Mouse (Mus musculus) limb, embryonic 15.5 days (tissue): ENCODE data around the gene H2-M2. TPM values are rescaled to one million over a fixed set of nuclear protein-coding genes. Genes with fewer than 3 reads are reported as not detected.
"Not testable (repeated sequence)": the region's sequence is repeated elsewhere in the genome, so short reads cannot be mapped to it uniquely, and the experiment has no call there.

ENCODE experiments used
- ATAC-seq: fragments of 200-750 bp; cut with Nextera tagmentation; 2 replicates; pipeline ENCODE4 v1.8.0; 2017; ENCODE audit warnings: low read depth, moderate TSS enrichment; ENCODE audit not compliant: insufficient number of reproducible peaks, low FRiP score, low TSS enrichment
- H3K27ac ChIP-seq: fragments of 300-500 bp; sonication (generic); 2 replicates; pipeline ENCODE4 v1.5.1; 2015; ENCODE audit warnings: moderate library complexity, mild to moderate bottlenecking, inconsistent platforms
- H3K27me3 ChIP-seq: fragments of 300-500 bp; sonication (generic); 2 replicates; pipeline ENCODE4 v1.6.1; 2015; ENCODE audit warnings: inconsistent platforms
- H3K36me3 ChIP-seq: fragments of 300-500 bp; sonication (generic); 2 replicates; pipeline ENCODE4 v1.6.1; 2015; ENCODE audit warnings: inconsistent platforms
- H3K4me1 ChIP-seq: fragments of 300-500 bp; sonication (generic); 2 replicates; pipeline ENCODE4 v1.6.1; 2015; ENCODE audit warnings: inconsistent platforms
- H3K4me2 ChIP-seq: fragments of 300-500 bp; sonication (generic); 2 replicates; pipeline ENCODE4 v1.6.1; 2015; ENCODE audit warnings: mild to moderate bottlenecking, inconsistent platforms
- H3K4me3 ChIP-seq: fragments of 300-500 bp; sonication (generic); 2 replicates; pipeline ENCODE4 v1.5.1; 2015; ENCODE audit warnings: mild to moderate bottlenecking, inconsistent platforms
- H3K9ac ChIP-seq: fragments of 300-500 bp; sonication (generic); 2 replicates; pipeline ENCODE4 v1.6.1; 2015; ENCODE audit warnings: inconsistent platforms
- H3K9me3 ChIP-seq: fragments of 300-500 bp; sonication (generic); 2 replicates; pipeline ENCODE4 v1.6.1; 2016; ENCODE audit warnings: inconsistent platforms
- WGBS: fragments of 180-500 bp; shearing (Covaris S2); methylation state at CpG from one replicate; pipeline ENCODE4 v1.1.7; 2015; 5-methylcytosine and 5-hydroxymethylcytosine counted together
- polyA plus RNA-seq: library from polyadenylated mRNA; unstranded; fragments of >200 nt; fragmentation: Nextera tagmentation; extraction: Ambion mirVana; gene quantifications from 2 replicates; pipeline ENCODE4 v1.2.1, GENCODE M21; 2015

The H2-M2 gene
- polyA plus RNA-seq = not detected in 2 replicates

DNA sequence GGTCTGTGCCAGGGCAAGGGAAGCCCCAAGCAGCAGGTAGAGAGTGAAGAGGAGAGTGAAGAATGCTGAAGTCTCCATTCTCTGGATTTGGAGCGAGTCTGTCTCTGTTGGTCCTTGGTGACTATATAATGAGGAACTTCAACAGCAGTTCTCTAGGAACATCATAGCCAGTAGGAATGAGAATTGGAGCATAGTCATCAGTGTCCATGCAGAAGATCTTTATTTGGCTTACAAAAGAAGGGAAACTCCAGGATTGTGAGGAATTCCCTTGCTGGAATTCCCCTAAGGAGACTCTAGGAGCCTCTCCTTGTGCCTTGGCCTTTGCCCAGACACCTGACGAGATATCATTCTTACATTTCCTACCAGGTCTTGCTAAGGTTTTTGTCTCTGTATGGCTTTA lies at the start of gene H2-M2:
TSS of gene H2-M2 (minus strand) at position 101 of the 400 bp plus-strand sequence.
- Histone ChIP-seq H3K9ac (no peak within 1 kb of the TSS), H3K36me3 (no peaks in the 10 kb centered on the region), H3K9me3 (no peaks in the 10 kb centered on the region), H3K27me3 (no peaks in the 10 kb centered on the region), H3K4me1 (no peaks in the 10 kb centered on the region), H3K4me2 (no peak within 1 kb of the TSS), H3K27ac (no peak within 1 kb of the TSS), H3K4me3 (no peak within 1 kb of the TSS)
- ATAC-seq = no peak
- WGBS = 72% methylated on average over 2 of the region's 2 CpGs

DNA sequence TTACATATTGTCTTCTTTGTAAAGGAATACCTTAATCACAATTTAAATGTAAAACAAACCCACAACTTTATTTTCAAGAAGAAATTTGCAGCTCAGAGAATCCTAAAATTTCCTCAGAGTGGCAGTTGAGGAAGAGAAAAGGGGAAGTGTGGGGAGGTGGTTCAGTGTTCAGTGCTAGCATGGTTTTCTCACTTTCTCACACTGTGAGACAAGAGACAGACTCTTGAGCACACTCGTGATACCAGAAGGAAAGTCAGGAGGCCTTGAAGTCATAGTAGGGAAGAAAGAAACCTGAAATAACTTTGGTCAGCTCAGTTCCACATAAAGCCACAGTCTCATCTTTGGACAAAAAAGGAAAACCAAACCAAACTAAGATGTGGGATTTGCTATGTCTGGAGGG lies 42.1 kb upstream of the H2-M2 start:
- not testable (repeated sequence) for H3K9me3 ChIP-seq, H3K27ac ChIP-seq, ATAC-seq, H3K4me3 ChIP-seq, H3K9ac ChIP-seq, H3K4me2 ChIP-seq, H3K4me1 ChIP-seq, H3K27me3 ChIP-seq, H3K36me3 ChIP-seq
- WGBS = 62% methylated on average over 1 of the region's 1 CpGs

DNA sequence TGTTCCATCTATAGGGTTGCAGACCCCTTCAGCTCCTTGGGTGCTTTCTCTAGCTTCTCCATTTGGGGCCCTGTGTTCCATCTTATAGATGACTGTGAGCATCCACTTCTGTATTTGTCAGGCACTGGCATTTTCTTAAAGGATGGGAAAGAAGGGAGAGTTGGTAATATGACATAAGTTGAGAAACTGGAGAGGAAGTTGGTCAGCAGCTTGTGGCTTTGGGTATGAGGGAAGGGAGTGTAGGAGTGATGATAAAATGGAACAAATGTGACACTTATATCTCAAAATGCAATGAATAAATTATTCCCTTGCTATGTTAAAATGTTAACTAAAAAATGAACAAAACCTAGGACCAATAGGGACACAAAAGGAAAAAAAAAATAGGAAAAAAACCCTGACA lies 41.3 kb upstream of the H2-M2 start:
- H3K9me3 ChIP-seq, ATAC-seq, H3K36me3 ChIP-seq, H3K4me1 ChIP-seq, H3K27me3 ChIP-seq, H3K27ac ChIP-seq, H3K9ac ChIP-seq, H3K4me2 ChIP-seq, H3K4me3 ChIP-seq: not testable (repeated sequence)

DNA sequence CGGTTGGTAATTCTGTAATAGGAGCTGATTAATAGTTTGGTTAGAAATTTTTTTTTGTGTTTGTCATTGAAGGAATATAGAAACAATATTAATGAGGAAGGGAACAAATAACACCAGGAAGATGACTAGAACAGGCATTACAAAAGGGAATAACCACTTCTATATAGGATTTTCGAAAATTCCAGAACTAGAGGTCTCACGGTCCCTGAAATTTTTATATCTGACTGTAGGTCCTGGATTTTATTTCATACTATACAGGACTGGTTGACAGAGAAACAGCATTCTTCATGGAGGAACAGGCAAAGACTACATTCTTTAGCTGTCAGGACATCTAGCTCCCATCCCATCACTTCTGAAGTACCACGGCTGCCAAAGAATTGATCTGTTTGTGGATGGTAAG lies 24.4 kb upstream of the H2-M2 start, which contains the start of gene Olfr111:
TSS of gene Olfr111 (plus strand) at position 301 of the 400 bp plus-strand sequence.
- no peaks in the 10 kb centered on the region for H3K36me3 ChIP-seq
- 81% methylated on average over 4 of the region's 4 CpGs for WGBS
- no peaks in the 10 kb centered on the region for H3K27me3 ChIP-seq
- H3K9ac ChIP-seq = no peak within 1 kb of the TSS
- no peak for ATAC-seq
- H3K4me3 ChIP-seq = no peak within 1 kb of the TSS
- H3K27ac ChIP-seq = no peak within 1 kb of the TSS
- H3K4me2 ChIP-seq = no peak within 1 kb of the TSS
- H3K9me3 ChIP-seq = no peaks in the 10 kb centered on the region
- no peaks in the 10 kb centered on the region for H3K4me1 ChIP-seq

DNA sequence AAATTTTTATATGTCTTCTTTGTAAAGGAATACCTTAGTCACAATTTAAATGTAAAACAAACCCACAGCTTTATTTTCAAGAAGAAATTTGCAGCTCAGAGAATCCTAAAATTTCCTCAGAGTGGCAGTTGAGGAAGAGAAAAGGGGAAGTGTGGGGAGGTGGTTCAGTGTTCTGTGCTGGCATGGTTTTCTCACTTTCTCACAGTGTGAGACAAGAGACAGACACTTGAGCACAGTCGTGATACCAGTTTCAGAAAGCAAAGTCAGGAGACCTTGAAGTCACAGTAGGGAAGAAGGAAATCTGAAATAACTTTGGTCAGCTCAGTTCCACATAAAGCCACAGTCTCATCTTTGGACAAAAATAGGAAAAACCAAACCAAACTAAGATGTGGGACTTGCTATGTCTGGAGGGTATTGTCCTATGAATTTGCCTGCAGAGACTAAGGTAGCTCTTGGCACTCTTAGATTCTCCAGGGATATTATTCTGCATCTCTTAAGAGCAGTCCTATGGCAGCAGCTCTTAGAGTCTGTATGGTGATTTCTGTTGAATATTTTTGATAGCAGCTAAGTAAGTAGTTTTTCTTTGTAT lies 8.7 kb upstream of the H2-M2 start, which contains the start of gene Olfr110:
TSS of gene Olfr110 (plus strand) at position 539 of the 589 bp plus-strand sequence.
- 63% methylated on average over 1 of the region's 1 CpGs for WGBS
- Histone ChIP-seq H3K36me3 (no peaks in the 10 kb centered on the region), H3K4me2 (no peak within 1 kb of the TSS), H3K9me3 (no peaks in the 10 kb centered on the region), H3K4me1 (no peaks in the 10 kb centered on the region), H3K27ac (no peak within 1 kb of the TSS), H3K27me3 (no peaks in the 10 kb centered on the region), H3K4me3 (no peak within 1 kb of the TSS), H3K9ac (no peak within 1 kb of the TSS)
- no peak for ATAC-seq

DNA sequence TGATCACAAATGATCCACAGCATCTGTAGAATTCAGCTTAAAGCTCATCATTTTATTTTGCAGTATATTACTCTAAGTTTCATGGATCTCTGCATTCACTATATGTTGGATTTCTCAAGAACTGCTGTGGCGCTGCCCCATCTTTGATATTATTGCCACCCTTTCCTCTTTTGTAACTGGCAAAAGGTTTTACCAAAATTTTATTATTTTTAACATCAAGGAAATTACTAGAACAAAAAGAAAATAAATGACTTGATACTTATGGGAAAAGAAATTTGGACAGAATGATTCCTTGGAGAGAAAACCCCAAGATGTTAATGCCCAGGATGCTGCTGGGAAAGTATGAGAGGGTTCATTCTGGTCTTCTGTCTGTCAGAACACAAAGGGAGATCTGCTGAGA lies 24.7 kb downstream of the H2-M2 start, which contains the start of gene Olfr109:
TSS of gene Olfr109 (plus strand) at position 301 of the 400 bp plus-strand sequence.
- WGBS = 83% methylated on average over 1 of the region's 1 CpGs

DNA sequence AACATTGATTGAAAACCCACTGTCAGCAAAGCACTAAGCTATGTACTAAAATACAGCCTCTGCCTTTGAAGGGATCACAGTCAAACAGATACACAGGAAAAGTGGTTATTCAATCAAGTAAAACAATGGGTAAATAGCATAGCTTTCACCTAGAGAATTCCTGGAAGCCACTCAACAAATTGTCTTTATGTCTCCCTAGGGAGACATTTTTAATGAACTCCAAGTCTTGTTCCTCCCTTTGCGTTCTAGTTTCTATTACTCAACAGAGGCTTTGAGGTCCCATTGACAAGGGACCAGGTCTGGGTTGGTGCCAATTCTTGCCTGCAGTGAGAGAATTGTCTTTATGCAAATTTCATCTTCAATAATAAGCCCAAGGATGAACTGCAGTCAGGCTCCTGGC lies 38.2 kb downstream of the H2-M2 start, which contains the start of gene Olfr108:
TSS of gene Olfr108 (plus strand) at position 301 of the 400 bp plus-strand sequence.
- Histone ChIP-seq H3K36me3 (no peaks in the 10 kb centered on the region), H3K27ac (no peak within 1 kb of the TSS), H3K4me1 (no peaks in the 10 kb centered on the region), H3K4me3 (no peak within 1 kb of the TSS), H3K4me2 (no peak within 1 kb of the TSS), H3K9me3 (no peaks in the 10 kb centered on the region), H3K9ac (no peak within 1 kb of the TSS), H3K27me3 (no peaks in the 10 kb centered on the region)
- WGBS = 80% methylated on average over 1 of the region's 1 CpGs
- ATAC-seq = no peak

More for the DNA sequence above, 24.7 kb downstream of the H2-M2 start, which contains the start of gene Olfr109:
- H3K27ac ChIP-seq = no peak within 1 kb of the TSS
- no peak within 1 kb of the TSS for H3K4me3 ChIP-seq
- no peak for ATAC-seq
- no peak within 1 kb of the TSS for H3K4me2 ChIP-seq
- H3K27me3 ChIP-seq = no peaks in the 10 kb centered on the region
- no peaks in the 10 kb centered on the region for H3K9me3 ChIP-seq
- no peak within 1 kb of the TSS for H3K9ac ChIP-seq
- H3K36me3 ChIP-seq = no peaks in the 10 kb centered on the region
- no peaks in the 10 kb centered on the region for H3K4me1 ChIP-seq

Other genes with a start within 250 kb of the H2-M2 start
- not detected in 2 replicates for gene Olfr97, start 246.2 kb downstream of the H2-M2 start, polyA plus RNA-seq
- gene Olfr98, start 219.8 kb downstream of the H2-M2 start, polyA plus RNA-seq = not detected in 2 replicates
- gene H2-M3, start 213.3 kb downstream of the H2-M2 start, polyA plus RNA-seq = 1.9 and 3.3 TPM in 2 replicates
- not detected in 2 replicates for gene Olfr99, start 200.1 kb downstream of the H2-M2 start, polyA plus RNA-seq
- not detected in 2 replicates for gene Olfr101, start 179.2 kb downstream of the H2-M2 start, polyA plus RNA-seq
- gene Olfr102, start 166.5 kb downstream of the H2-M2 start, polyA plus RNA-seq = not detected in 2 replicates
- gene Olfr103, start 143.9 kb downstream of the H2-M2 start, polyA plus RNA-seq = not detected in 2 replicates
- gene Olfr104-ps, start 124.0 kb downstream of the H2-M2 start, polyA plus RNA-seq = not detected in 2 replicates
- gene Olfr105-ps, start 104.5 kb downstream of the H2-M2 start, polyA plus RNA-seq = not detected in 2 replicates
- gene Olfr106-ps, start 93.2 kb downstream of the H2-M2 start, polyA plus RNA-seq = not detected in 2 replicates
- gene Olfr107, start 84.3 kb downstream of the H2-M2 start, polyA plus RNA-seq = not detected in 2 replicates
- not detected in 2 replicates for gene Olfr108, start 38.1 kb downstream of the H2-M2 start, polyA plus RNA-seq
- not detected in 2 replicates for gene Olfr109, start 24.6 kb downstream of the H2-M2 start, polyA plus RNA-seq
- not detected in 2 replicates for gene Olfr110, start 8.9 kb upstream of the H2-M2 start, polyA plus RNA-seq
- not detected in 2 replicates for gene Olfr111, start 24.5 kb upstream of the H2-M2 start, polyA plus RNA-seq
- not detected in 2 replicates for gene Olfr112, start 85.9 kb upstream of the H2-M2 start, polyA plus RNA-seq
- not detected in 2 replicates for gene Olfr113, start 94.1 kb upstream of the H2-M2 start, polyA plus RNA-seq
- not detected in 2 replicates for gene Olfr114, start 109.2 kb upstream of the H2-M2 start, polyA plus RNA-seq
- gene Olfr115, start 143.6 kb upstream of the H2-M2 start, polyA plus RNA-seq = not detected in 2 replicates
- gene Olfr116, start 143.6 kb upstream of the H2-M2 start, polyA plus RNA-seq = not detected in 2 replicates
- not detected in 2 replicates for gene Olfr117, start 180.2 kb upstream of the H2-M2 start, polyA plus RNA-seq
- gene Olfr118, start 183.4 kb upstream of the H2-M2 start, polyA plus RNA-seq = not detected in 2 replicates
- not detected in 2 replicates for gene Olfr119, start 213.0 kb upstream of the H2-M2 start, polyA plus RNA-seq
- gene Olfr120, start 238.3 kb upstream of the H2-M2 start, polyA plus RNA-seq = not detected in 2 replicates